In genomic region chr2:122325361-122325760, GRCm38 (mm10) we compare ENCODE assay signal across 45 mouse cellular contexts. TPM values are rescaled to one million over a fixed set of nuclear protein-coding genes. Genes with fewer than 3 reads are reported as not detected.
"Had no signal": no experiment of that assay in that cellular context is flagged by ENCODE, and none has a peak within 500 bp of the region (broad histone marks: within the 10 kb centered on the region; RNA-seq: fewer than 3 reads in every experiment).

No protein-coding gene starts in this region.

- H3K27me3 ChIP-seq: limb, embryonic 12.5 days; limb, embryonic 13.5 days; limb, embryonic 15.5 days; liver, embryonic 15.5 days; lung, embryonic 15.5 days; midbrain, embryonic 12.5 days; midbrain, embryonic 13.5 days; midbrain, embryonic 15.5 days; neural tube, embryonic 12.5 days; neural tube, embryonic 13.5 days had no signal

- H3K9me3 ChIP-seq: limb, embryonic 10.5 days; limb, embryonic 12.5 days; limb, embryonic 13.5 days; limb, embryonic 15.5 days; liver, embryonic 12.5 days; liver, embryonic 13.5 days; liver, embryonic 15.5 days; lung, embryonic 15.5 days; megakaryocyte, embryonic 14.5 days; midbrain, embryonic 10.5 days; midbrain, embryonic 12.5 days; midbrain, embryonic 13.5 days; midbrain, embryonic 15.5 days; neural tube, embryonic 12.5 days; neural tube, embryonic 13.5 days had no signal

- H3K9ac ChIP-seq: limb, embryonic 12.5 days; limb, embryonic 13.5 days; limb, embryonic 15.5 days; liver, embryonic 12.5 days; liver, embryonic 13.5 days; liver, embryonic 14.5 days; liver, embryonic 15.5 days; liver, postnatal 0 days; lung, embryonic 14.5 days; lung, embryonic 15.5 days; midbrain, embryonic 12.5 days; midbrain, embryonic 13.5 days; midbrain, embryonic 15.5 days; neural tube, embryonic 12.5 days; neural tube, embryonic 13.5 days had no signal

- H3K4me1 ChIP-seq: liver, embryonic 12.5 days; liver, embryonic 13.5 days; liver, embryonic 15.5 days; lung, embryonic 15.5 days; megakaryocyte, embryonic 14.5 days; midbrain, embryonic 10.5 days; midbrain, embryonic 12.5 days; midbrain, embryonic 13.5 days; midbrain, embryonic 15.5 days; neural tube, embryonic 12.5 days; neural tube, embryonic 13.5 days had no signal

- DNase-seq: left cerebral cortex, postnatal 4 days; liver; liver, embryonic 13.5 days; liver, postnatal 0 days; lung, adult 18-20 months; lung, adult 2 months; lung, embryonic 14.5 days; lung, postnatal 10 days; lung, postnatal 14 days; lung, postnatal 36 days; lung, postnatal 4 days; midbrain, embryonic 14.5 days had no signal

- ATAC-seq: liver, embryonic 12.5 days; liver, postnatal 0 days; lung, postnatal 0 days; midbrain, embryonic 13.5 days; midbrain, embryonic 15.5 days; midbrain, embryonic 16.5 days had no signal

- H3K27ac ChIP-seq: limb, embryonic 10.5 days; limb, embryonic 12.5 days; limb, embryonic 13.5 days; limb, embryonic 15.5 days; liver, embryonic 12.5 days; liver, embryonic 13.5 days; liver, embryonic 14.5 days; liver, embryonic 15.5 days; lung, embryonic 15.5 days; macrophage; midbrain, embryonic 10.5 days; midbrain, embryonic 12.5 days; midbrain, embryonic 13.5 days; midbrain, embryonic 15.5 days; neural tube, embryonic 12.5 days; neural tube, embryonic 13.5 days had no signal

- H3K4me2 ChIP-seq: limb, embryonic 12.5 days; limb, embryonic 13.5 days; limb, embryonic 15.5 days; liver, embryonic 11.5 days; liver, embryonic 12.5 days; liver, embryonic 13.5 days; liver, embryonic 15.5 days; lung, embryonic 14.5 days; lung, embryonic 15.5 days; midbrain, embryonic 11.5 days; midbrain, embryonic 12.5 days; midbrain, embryonic 13.5 days; midbrain, embryonic 15.5 days; neural tube, embryonic 12.5 days; neural tube, embryonic 13.5 days had no signal

- H3K4me3 ChIP-seq: limb, embryonic 10.5 days; limb, embryonic 12.5 days; limb, embryonic 13.5 days; limb, embryonic 15.5 days; liver, embryonic 12.5 days; liver, embryonic 13.5 days; liver, embryonic 15.5 days; lung, embryonic 15.5 days; megakaryocyte, embryonic 14.5 days; midbrain, embryonic 10.5 days; midbrain, embryonic 12.5 days; midbrain, embryonic 13.5 days; midbrain, embryonic 15.5 days; myocyte; neural tube, embryonic 12.5 days; neural tube, embryonic 13.5 days had no signal

- H3K36me3 ChIP-seq: limb, embryonic 10.5 days; limb, embryonic 12.5 days; limb, embryonic 13.5 days; limb, embryonic 15.5 days; liver, embryonic 12.5 days; liver, embryonic 13.5 days; liver, embryonic 15.5 days; lung, embryonic 15.5 days; midbrain, embryonic 10.5 days; midbrain, embryonic 12.5 days; midbrain, embryonic 13.5 days; midbrain, embryonic 15.5 days; neural tube, embryonic 12.5 days; neural tube, embryonic 13.5 days had no signal

RNA-seq across cellular contexts. Expression of gene Duox1, which starts 9.9 kb away (rescaled TPM):
- total RNA-seq: liver, adult 2 months; megakaryocyte progenitor cell, adult 5-6 weeks; megakaryocyte, adult 5-6 weeks; megakaryocyte-erythroid progenitor cell, adult 5-6 weeks; monocyte, adult 5-6 weeks had no signal
- polyA plus RNA-seq: liver, adult 2 months; liver, embryonic 12.5 days; liver, embryonic 13.5 days; liver, embryonic 14.5 days; liver, embryonic 15.5 days; liver, embryonic 16.5 days; liver, postnatal 0 days; lung, embryonic 14.5 days; macrophage; midbrain, embryonic 11.5 days had no signal

RNA-seq across cellular contexts. Expression of gene Duoxa1, which starts 11.8 kb away (rescaled TPM):
- total RNA-seq: left cerebral cortex, postnatal 14 days; left cerebral cortex, postnatal 25 days; left cerebral cortex, postnatal 36 days; liver, adult 2 months; megakaryocyte progenitor cell, adult 5-6 weeks; megakaryocyte, adult 5-6 weeks; megakaryocyte-erythroid progenitor cell, adult 5-6 weeks; monocyte, adult 5-6 weeks had no signal
- polyA plus RNA-seq: liver, adult 2 months; liver, embryonic 11.5 days; liver, embryonic 12.5 days; liver, embryonic 13.5 days; liver, embryonic 14.5 days; liver, embryonic 15.5 days; liver, embryonic 16.5 days; liver, postnatal 0 days; lung, embryonic 14.5 days; macrophage; midbrain, embryonic 10.5 days; midbrain, embryonic 11.5 days; neural tube, embryonic 11.5 days; neural tube, embryonic 12.5 days; neural tube, embryonic 13.5 days had no signal

RNA-seq across cellular contexts. Expression of gene Duoxa2, which starts 26.7 kb away (rescaled TPM):
- total RNA-seq: left cerebral cortex, postnatal 14 days; left cerebral cortex, postnatal 25 days; left cerebral cortex, postnatal 36 days; megakaryocyte progenitor cell, adult 5-6 weeks; megakaryocyte, adult 5-6 weeks; megakaryocyte-erythroid progenitor cell, adult 5-6 weeks; monocyte, adult 5-6 weeks had no signal
- polyA plus RNA-seq: limb, embryonic 10.5 days; limb, embryonic 11.5 days; limb, embryonic 12.5 days; liver, adult 2 months; liver, embryonic 11.5 days; liver, embryonic 12.5 days; liver, embryonic 13.5 days; liver, embryonic 14.5 days; liver, embryonic 15.5 days; liver, embryonic 16.5 days; liver, postnatal 0 days; lung, embryonic 14.5 days; lung, embryonic 15.5 days; lung, embryonic 16.5 days; macrophage; midbrain, embryonic 10.5 days; midbrain, embryonic 11.5 days; midbrain, embryonic 12.5 days; midbrain, embryonic 13.5 days; midbrain, embryonic 14.5 days; myocyte; neural tube, embryonic 12.5 days; neural tube, embryonic 13.5 days had no signal

RNA-seq across cellular contexts. Expression of gene Duox2, which starts 27.1 kb away (rescaled TPM):
- total RNA-seq: left cerebral cortex, postnatal 36 days; liver, adult 2 months; megakaryocyte progenitor cell, adult 5-6 weeks; megakaryocyte, adult 5-6 weeks; megakaryocyte-erythroid progenitor cell, adult 5-6 weeks; monocyte, adult 5-6 weeks had no signal
- polyA plus RNA-seq: limb, embryonic 10.5 days; limb, embryonic 11.5 days; limb, embryonic 12.5 days; liver, embryonic 11.5 days; liver, embryonic 12.5 days; liver, embryonic 13.5 days; liver, embryonic 14.5 days; liver, embryonic 15.5 days; liver, embryonic 16.5 days; lung, embryonic 16.5 days; macrophage; midbrain, embryonic 10.5 days; midbrain, embryonic 12.5 days; midbrain, embryonic 15.5 days; neural tube, embryonic 13.5 days had no signal
